Mouse (Mus musculus): ENCODE data around the gene Sox15. TPM values are rescaled to one million over a fixed set of nuclear protein-coding genes. Genes with fewer than 3 reads are reported as not detected.

Sox15 gene
- polyA plus RNA-seq, 1 experiment from 2014 or later = not detected

DNA sequence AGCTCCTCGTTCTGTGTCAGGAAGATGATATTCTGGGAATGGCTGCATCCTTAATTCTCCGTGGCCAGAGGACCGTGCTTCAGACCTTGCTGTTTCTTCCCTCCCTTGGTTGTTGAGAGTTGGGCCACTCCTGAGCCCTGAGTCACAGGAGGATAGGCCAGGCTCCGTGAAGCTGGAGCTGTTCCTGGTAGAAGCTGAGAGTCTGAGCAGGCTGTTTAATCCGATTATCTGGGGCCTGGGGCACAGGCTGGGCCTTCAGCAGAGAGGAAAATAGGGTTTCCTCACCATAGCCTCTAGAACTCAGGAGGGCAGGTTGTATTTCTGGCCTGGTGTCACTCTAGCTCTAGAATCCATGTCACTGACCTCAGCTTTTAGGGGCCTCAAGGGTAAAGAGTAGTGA is 1.7 kb upstream of the Sox15 start:
- no peak overlapping the region for H3K4me3 ChIP-seq
- peak overlapping the region; percentile 31 for H3K27ac ChIP-seq
- 78% methylated on average over 5 of the region's 5 CpGs for WGBS
- no peaks in the 10 kb centered on the region for H3K27me3 ChIP-seq
- H3K36me3 ChIP-seq = peaks cover 83% of the 10 kb centered on the region
- H3K4me2 ChIP-seq = no peak overlapping the region
- no peak overlapping the region for H3K9ac ChIP-seq
- H3K9me3 ChIP-seq = no peaks in the 10 kb centered on the region
- H3K4me1 ChIP-seq (replicated peaks) = peaks cover 21% of the 10 kb centered on the region
- no peak for ATAC-seq (ENCODE audit: low FRiP score)

DNA sequence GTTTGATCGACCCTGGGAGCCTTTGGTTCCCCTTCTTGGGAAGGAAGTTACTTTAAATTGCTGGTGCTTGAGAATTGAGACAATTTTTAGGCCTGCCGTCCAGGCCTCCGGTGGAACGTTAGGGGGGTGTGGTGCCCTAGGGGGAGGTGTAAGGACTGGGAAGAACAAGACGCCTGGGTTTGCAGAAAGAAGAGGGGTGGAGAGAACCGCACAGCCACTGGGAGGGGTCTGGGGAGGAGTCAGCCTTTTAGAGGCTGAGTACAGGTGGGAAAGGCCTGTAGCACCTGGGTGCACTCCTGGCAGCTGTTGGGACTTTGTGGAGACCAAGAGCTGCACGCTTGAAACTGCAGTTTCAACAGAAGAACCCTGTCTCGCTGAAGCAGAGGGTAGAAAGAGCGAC is 354 bp upstream of the Sox15 start:
- H3K9ac ChIP-seq = no peak overlapping the region
- H3K9me3 ChIP-seq = no peaks in the 10 kb centered on the region
- peak overlapping the region; percentile 42; the same call in 1 of the 2 replicates for H3K27ac ChIP-seq
- WGBS = 53% methylated on average over 9 of the region's 9 CpGs
- H3K36me3 ChIP-seq = peaks cover 80% of the 10 kb centered on the region
- no peak overlapping the region for H3K4me2 ChIP-seq
- H3K4me3 ChIP-seq = no peak overlapping the region
- H3K27me3 ChIP-seq = no peaks in the 10 kb centered on the region
- H3K4me1 ChIP-seq (replicated peaks) = peaks cover 21% of the 10 kb centered on the region
- ATAC-seq (ENCODE audit: low FRiP score) = no peak

DNA sequence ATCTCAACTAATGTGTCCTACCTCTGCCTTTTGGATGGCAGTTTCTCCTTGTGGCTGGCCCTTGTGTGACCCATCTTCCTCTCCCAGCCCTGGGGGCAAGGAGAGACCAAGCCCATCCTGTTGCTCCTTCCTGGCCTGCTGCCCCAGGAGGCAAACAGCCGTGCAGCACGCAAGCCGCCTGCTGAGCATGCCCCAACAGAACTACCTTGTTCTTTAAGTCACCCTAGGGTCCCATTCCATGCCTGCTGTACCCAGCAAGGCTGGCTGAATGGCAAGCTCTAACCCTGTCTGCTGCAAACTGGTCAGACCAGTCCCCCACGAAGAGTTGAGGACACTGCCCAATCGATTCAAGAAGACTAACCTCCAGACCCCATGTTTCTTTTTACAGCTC is 946 bp downstream of the Sox15 start:
- ATAC-seq (ENCODE audit: low FRiP score) = no peak
- H3K9ac ChIP-seq = 0 out of 2 replicates have a peak overlapping the region, but pooled peaks have one; percentile 39
- H3K4me1 ChIP-seq (replicated peaks) = peaks cover 28% of the 10 kb centered on the region
- no peak overlapping the region for H3K4me3 ChIP-seq
- H3K27ac ChIP-seq = no peak overlapping the region
- no peaks in the 10 kb centered on the region for H3K27me3 ChIP-seq
- H3K36me3 ChIP-seq = peaks cover 67% of the 10 kb centered on the region
- H3K9me3 ChIP-seq = no peaks in the 10 kb centered on the region
- WGBS = 82% methylated on average over 5 of the region's 5 CpGs
- no peak overlapping the region for H3K4me2 ChIP-seq

DNA sequence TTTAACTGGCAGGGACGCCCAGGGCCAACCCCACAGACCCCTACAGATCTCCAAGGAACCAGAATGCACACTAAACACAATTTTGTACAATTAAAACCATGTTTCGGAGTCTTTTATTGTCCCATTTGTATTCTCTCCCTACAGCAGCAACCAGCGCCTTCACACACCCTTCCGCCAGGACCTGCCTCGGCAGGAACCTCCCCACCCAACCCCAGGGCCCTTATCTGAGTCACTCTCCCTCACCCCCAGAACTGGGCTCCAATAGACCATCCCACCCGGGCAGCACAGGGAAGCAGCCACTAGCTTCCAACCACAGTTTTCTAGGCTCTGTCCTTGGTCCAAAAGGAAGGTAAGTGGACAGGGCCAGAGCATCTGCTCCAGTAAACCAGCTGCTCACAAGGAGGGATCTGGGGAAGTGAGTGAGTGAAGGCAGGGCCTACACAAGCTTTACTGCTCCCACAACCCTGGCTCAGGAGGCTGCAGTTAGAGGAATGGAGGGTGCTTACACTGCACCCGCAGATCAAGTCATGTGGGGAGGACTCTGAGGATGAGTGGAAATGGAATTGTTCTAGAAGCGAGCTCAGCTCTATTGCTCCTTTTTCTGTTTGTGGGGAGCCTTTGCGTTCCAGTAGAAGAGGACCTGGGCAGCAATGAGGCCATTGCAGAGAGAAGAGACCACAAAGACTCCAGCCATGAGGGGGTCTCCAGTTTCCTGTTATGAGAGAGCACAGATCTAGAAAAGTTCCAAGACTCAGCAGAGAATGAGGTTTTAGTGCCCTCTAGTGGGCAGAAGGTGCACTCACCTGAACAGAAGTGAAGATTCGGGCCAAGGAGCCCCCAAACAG is 1.7 kb downstream of the Sox15 start:
- 82% methylated on average over 10 of the region's 10 CpGs for WGBS
- no peak for ATAC-seq (ENCODE audit: low FRiP score)

DNA sequence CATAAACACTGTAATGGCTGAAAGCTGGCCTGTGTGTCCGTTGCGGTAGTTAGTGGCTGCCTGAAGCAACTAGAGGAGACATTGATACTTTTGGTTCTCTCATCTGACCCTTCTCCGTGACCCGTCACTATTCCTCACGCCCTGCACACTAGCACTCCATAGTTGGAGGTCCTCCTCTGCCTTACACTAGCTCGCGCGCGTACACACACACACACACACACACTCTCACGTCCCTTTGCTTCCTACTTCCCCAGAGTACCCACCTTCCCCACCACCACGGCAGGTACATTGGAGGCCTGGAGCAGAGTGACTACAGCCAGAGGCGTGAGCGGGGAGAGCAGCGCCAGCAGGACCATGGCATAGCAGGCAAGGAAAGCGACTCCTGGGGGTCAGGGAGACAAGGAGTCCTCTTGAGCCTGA is 2.4 kb downstream of the Sox15 start:
- ATAC-seq (ENCODE audit: low FRiP score) = no peak
- 86% methylated on average over 15 of the region's 15 CpGs for WGBS
- peaks cover 36% of the 10 kb centered on the region for H3K4me1 ChIP-seq (replicated peaks)
- no peak overlapping the region for H3K4me3 ChIP-seq
- no peaks in the 10 kb centered on the region for H3K27me3 ChIP-seq
- H3K4me2 ChIP-seq = no peak overlapping the region
- H3K27ac ChIP-seq = 0 out of 2 replicates have a peak overlapping the region, but pooled peaks have one; percentile 18
- peaks cover 53% of the 10 kb centered on the region for H3K36me3 ChIP-seq
- no peaks in the 10 kb centered on the region for H3K9me3 ChIP-seq
- H3K9ac ChIP-seq = no peak overlapping the region

More for the DNA sequence above, 1.7 kb downstream of the Sox15 start:
- no peak overlapping the region for H3K4me3 ChIP-seq
- no peak overlapping the region for H3K4me2 ChIP-seq
- H3K4me1 ChIP-seq (replicated peaks) = peaks cover 36% of the 10 kb centered on the region
- H3K9ac ChIP-seq = peak overlapping the region; percentile 43; the same call in 1 of the 2 replicates
- H3K27ac ChIP-seq = peak overlapping the region; percentile 18; the same call in 1 of the 2 replicates
- H3K36me3 ChIP-seq = peaks cover 59% of the 10 kb centered on the region
- H3K9me3 ChIP-seq = no peaks in the 10 kb centered on the region
- no peaks in the 10 kb centered on the region for H3K27me3 ChIP-seq

DNA sequence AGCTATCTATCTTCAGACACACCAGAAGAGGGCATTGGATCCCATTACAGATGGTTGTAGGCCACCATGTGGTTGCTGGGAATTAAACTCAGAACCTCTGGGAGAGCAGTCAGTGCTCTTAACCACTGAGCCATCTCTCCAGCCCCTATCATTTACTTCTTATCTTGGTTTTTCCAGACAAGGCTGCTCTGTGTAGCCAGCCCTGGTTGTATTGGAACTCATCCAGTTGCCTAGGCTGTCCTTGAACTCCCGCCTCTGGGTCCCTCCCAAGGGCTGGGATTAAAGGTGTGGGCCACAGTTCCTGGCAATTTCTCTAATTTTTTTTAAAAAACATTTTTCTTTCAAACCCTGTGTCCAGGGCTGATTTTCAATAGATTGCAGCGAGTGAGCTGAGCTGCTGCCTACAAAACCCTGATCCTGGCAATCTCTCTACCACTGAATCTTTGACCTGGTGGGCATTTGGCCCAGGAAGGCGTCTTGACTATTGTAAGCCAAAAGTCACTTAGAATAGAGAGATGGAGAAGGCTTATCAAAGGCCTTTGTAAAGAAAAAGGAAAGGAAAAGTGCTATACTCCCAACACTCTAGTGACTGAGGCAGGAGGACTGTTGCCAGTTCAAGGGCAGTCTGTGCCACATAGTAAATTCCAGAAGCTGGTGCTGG is 6.2 kb downstream of the Sox15 start:
- ATAC-seq (ENCODE audit: low FRiP score) = no peak
- Histone ChIP-seq H3K4me1 (replicated peaks) (peaks cover 32% of the 10 kb centered on the region), H3K36me3 (peaks cover 59% of the 10 kb centered on the region), H3K4me3 (peak overlapping the region; percentile 55), H3K9ac (peak overlapping the region; percentile 74), H3K4me2 (peak overlapping the region; percentile 61), H3K27me3 (no peaks in the 10 kb centered on the region), H3K9me3 (no peaks in the 10 kb centered on the region), H3K27ac (peak overlapping the region; percentile 97)
- 81% methylated on average over 3 of the region's 3 CpGs for WGBS

DNA sequence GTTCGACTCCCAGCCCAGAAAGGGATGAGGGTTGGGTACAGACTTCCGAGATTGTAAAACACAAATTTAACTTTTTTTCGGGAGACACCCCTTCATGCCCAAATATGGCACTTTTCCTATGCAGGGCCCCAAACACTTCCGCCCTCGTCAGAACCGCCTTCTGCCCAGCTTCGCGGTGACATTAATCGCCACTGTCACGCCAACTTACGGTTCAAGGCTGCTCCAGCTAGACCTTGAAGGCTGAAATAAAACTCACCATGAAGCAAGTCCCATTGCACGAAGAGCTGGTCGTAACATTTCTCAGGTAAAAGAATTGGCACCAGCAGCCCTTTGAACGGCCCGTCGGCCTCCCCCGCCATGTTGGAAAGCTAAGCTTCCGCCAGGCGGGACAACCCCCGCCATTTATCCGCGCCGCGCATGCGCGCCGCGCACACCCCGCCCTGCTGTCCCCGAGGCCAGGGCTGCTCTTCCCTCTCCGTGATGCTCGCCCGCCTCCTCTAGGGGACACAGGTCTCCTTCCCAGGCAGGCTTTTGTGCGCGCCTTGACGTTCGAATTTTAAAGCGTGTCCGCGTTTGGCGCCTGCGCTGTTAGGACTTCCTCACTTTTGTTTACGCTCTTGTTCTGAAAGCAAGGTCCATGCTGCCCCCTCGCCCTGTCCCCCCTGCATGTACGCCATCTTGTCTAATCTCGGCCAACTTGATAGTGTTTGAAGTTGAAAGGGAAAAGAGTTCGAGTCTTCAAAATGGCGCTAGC is 7.3 kb downstream of the Sox15 start, which contains the start of gene Mpdu1:
Mpdu1 (minus strand) TSS at position 430 of the 754 bp plus-strand sequence.
- H3K4me2 ChIP-seq = peak within 1 kb of the TSS; percentile 61
- peaks cover 27% of the 10 kb centered on the region for H3K4me1 ChIP-seq (replicated peaks)
- no peaks in the 10 kb centered on the region for H3K9me3 ChIP-seq
- WGBS = 1% methylated on average over 48 of the region's 48 CpGs
- peak within 1 kb of the TSS; percentile 55 for H3K4me3 ChIP-seq
- H3K27me3 ChIP-seq = no peaks in the 10 kb centered on the region
- peak within 1 kb of the TSS; percentile 97 for H3K27ac ChIP-seq
- H3K36me3 ChIP-seq = peaks cover 57% of the 10 kb centered on the region
- H3K9ac ChIP-seq = peak within 1 kb of the TSS; percentile 74
- peak; percentile 97 for ATAC-seq (ENCODE audit: low FRiP score)

DNA sequence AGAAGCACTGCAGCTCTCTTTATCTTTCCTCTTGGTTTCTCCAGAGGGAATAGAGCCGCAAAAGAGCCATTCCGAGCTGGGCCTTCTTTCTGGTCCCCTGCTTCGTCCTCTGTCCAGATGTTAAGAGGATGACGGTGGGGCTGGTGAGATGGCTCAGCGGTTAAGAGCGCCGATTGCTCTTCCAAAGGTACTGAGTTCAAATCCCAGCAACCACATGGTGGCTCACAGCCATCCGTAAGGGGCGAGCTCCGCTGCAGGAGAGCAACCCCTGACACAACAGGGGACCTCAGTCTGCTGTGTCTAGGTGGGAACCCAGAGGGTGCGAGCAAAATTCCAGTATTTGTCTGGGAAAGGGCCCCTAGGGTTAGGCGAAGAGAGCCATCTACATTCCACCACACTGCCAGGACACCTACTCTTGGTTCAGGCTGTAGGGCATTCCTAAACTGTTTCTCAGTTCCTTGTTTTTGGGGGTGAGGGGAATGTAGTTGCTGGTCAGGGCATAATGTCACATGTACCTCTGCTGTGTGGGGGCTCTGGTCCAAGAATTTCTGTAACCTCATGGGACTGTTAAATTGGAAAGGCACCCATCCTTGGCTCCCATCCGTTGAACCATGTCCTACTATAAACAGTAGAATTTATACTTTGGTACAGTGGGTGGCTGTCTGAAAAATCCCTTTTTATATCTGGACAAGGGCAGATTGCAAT is 8.0 kb downstream of the Sox15 start:
- Histone ChIP-seq H3K9ac (peak overlapping the region; percentile 67), H3K9me3 (no peaks in the 10 kb centered on the region), H3K36me3 (peaks cover 57% of the 10 kb centered on the region), H3K4me1 (replicated peaks) (peaks cover 27% of the 10 kb centered on the region), H3K27ac (peak overlapping the region; percentile 97), H3K27me3 (no peaks in the 10 kb centered on the region), H3K4me2 (peak overlapping the region; percentile 61), H3K4me3 (peak overlapping the region; percentile 55)
- 72% methylated on average over 13 of the region's 13 CpGs for WGBS
- ATAC-seq (ENCODE audit: low FRiP score) = peak; percentile 51

DNA sequence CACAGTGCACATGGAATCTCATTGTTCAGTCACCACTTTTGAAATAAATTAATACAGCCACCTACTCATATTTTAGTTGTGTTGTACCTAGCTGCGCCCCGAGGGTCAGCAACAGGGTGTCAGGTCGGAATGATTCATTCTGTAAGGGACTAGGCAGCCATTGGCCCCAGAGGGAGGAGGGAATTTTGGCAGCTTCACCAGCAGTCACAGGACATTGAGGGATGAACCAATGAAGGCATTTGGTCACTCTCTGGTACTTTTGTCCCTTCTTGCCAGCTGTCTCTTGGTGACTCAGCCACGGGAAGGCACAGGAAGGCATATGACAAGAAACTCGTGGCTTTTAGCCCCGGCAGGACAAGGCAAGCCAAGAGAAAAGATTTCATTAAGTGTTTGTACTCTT is 8.7 kb downstream of the Sox15 start:
- Histone ChIP-seq H3K27ac (peak overlapping the region; percentile 97), H3K4me1 (replicated peaks) (peaks cover 27% of the 10 kb centered on the region), H3K27me3 (no peaks in the 10 kb centered on the region), H3K36me3 (peaks cover 57% of the 10 kb centered on the region), H3K4me2 (no peak overlapping the region), H3K9me3 (no peaks in the 10 kb centered on the region), H3K4me3 (no peak overlapping the region), H3K9ac (no peak overlapping the region)
- no peak for ATAC-seq (ENCODE audit: low FRiP score)
- WGBS = 91% methylated on average over 6 of the region's 6 CpGs

DNA sequence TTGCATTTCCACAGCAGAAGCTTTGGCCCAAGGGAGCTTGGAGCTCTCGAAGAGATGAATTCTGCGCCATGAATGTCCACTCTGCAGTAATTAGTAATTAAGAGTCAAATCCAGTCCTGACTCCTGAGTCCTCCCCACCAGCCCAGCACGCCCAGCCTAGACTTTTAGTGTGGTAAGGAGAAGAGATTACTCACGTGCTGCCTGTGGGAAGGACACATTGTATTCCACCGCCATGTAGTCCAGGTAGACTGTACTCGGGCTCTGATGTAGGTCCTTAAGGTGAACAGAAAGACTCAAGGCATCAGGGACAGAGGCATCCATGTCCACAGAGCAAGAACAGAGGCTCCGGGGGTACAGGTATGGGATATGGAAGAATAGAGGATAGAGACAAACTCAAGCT is 9.7 kb downstream of the Sox15 start:
- Histone ChIP-seq H3K27ac (no peak overlapping the region), H3K9me3 (no peaks in the 10 kb centered on the region), H3K4me1 (replicated peaks) (peaks cover 35% of the 10 kb centered on the region), H3K9ac (no peak overlapping the region), H3K27me3 (no peaks in the 10 kb centered on the region), H3K4me2 (no peak overlapping the region), H3K4me3 (no peak overlapping the region), H3K36me3 (peaks cover 61% of the 10 kb centered on the region)
- ATAC-seq (ENCODE audit: low FRiP score) = no peak
- WGBS = 96% methylated on average over 7 of the region's 7 CpGs

DNA sequence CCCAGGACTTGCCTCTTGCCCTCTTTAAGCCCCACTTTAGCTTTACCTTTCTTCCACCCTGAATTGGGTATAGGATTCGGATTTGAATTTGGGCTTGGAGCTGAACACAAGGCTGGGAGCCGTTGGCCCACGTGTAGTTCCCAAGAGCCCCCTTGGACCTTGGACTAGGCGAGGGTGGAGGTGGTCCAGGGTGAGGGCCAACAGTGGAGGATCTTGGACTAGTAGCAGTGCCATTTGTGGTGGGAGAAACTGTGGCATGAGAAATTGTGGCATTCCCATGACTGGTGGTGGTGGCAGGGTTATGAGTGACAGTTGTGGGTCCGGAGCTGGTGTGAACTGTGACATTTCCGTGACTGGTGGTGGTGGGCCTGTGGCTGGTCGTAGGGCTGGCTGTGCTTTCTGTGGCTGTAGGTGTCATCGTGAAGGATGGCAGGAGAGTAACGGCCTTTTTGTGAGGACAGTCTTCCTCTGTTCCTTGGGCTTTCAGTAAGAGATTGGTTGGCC is 10.4 kb downstream of the Sox15 start:
- H3K27ac ChIP-seq = peak overlapping the region; percentile 35; the same call in 1 of the 2 replicates
- H3K36me3 ChIP-seq = peaks cover 68% of the 10 kb centered on the region
- WGBS = 86% methylated on average over 9 of the region's 9 CpGs
- no peaks in the 10 kb centered on the region for H3K27me3 ChIP-seq
- H3K4me3 ChIP-seq = no peak overlapping the region
- H3K4me1 ChIP-seq (replicated peaks) = peaks cover 39% of the 10 kb centered on the region
- H3K9me3 ChIP-seq = no peaks in the 10 kb centered on the region
- no peak overlapping the region for H3K4me2 ChIP-seq
- no peak overlapping the region; the same call in 1 of the 2 replicates for H3K9ac ChIP-seq
- ATAC-seq (ENCODE audit: low FRiP score) = no peak
